Mouse (Mus musculus): ENCODE measurements around the gene H2-K1. TPM values are rescaled to one million over a fixed set of nuclear protein-coding genes. Genes with fewer than 3 reads are reported as not detected.

The H2-K1 gene
- polyA plus RNA-seq, 1 experiment from 2014 or later = 37.4 TPM

DNA sequence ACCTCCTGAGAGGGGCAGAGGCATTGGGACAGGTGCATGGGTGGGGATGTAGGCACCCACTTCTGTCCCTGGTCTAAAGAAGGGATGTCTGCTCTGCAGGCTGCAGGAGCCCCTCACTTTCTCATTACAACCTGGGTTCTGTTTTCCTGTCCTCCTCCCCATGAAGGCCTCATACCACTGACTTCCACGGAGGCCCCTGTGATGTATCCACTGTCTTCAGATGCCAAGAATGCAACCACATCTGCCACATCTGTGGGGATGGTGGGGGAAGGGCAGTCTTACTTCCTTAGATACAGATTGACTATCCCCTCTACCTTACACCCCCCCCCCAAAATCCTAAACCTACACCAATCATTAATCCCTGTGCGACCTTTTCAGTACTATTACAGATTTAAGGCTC lies 26.1 kb upstream of the H2-K1 start:
- Histone ChIP-seq H3K36me3 (peaks cover 34% of the 10 kb centered on the region), H3K4me3 (no peak overlapping the region; the same call in 1 of the 2 replicates), H3K4me1 (replicated peaks) (peaks cover 61% of the 10 kb centered on the region), H3K27me3 (no peaks in the 10 kb centered on the region), H3K27ac (no peak overlapping the region), H3K9ac (0 out of 2 replicates have a peak overlapping the region, but pooled peaks have one; percentile 6), H3K9me3 (replicated peaks) (no peaks in the 10 kb centered on the region), H3K4me2 (peak overlapping the region; percentile 92; the same call in 1 of the 2 replicates)
- no peak for ATAC-seq (replicated peaks; ENCODE audit: insufficient number of reproducible peaks, insufficient read depth, low FRiP score, low read depth)
- WGBS = 39% methylated on average over 2 of the region's 2 CpGs

DNA sequence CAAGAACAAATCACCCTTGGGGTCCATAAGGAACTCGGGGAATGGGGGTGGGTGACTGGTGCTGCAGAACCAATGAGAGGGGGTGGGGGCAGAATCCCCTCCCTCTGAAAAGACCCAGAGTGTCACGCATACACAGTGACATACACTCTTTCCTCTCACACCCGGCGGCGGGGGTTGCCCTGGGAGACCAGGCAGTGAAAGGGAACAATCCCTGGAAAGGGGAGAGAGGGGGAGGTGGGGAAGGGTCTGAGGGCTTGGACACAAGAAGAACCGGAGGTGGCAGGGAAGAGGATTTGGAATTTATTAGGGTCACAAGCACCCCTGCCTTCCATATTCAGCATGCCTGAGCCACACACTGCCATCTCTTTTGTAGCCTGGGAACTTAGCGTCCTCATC lies 25.6 kb upstream of the H2-K1 start:
- peak overlapping the region; percentile 92 for H3K4me2 ChIP-seq
- 0 out of 2 replicates have a peak overlapping the region, but pooled peaks have one; percentile 95 for H3K9ac ChIP-seq
- 26% methylated on average over 7 of the region's 7 CpGs for WGBS
- H3K27ac ChIP-seq = no peak overlapping the region
- H3K36me3 ChIP-seq = peaks cover 38% of the 10 kb centered on the region
- H3K4me3 ChIP-seq = peak overlapping the region; percentile 73; the same call in 1 of the 2 replicates
- no peaks in the 10 kb centered on the region for H3K9me3 ChIP-seq (replicated peaks)
- no peak for ATAC-seq (replicated peaks; ENCODE audit: insufficient number of reproducible peaks, insufficient read depth, low FRiP score, low read depth)
- H3K4me1 ChIP-seq (replicated peaks) = peaks cover 59% of the 10 kb centered on the region
- H3K27me3 ChIP-seq = no peaks in the 10 kb centered on the region

DNA sequence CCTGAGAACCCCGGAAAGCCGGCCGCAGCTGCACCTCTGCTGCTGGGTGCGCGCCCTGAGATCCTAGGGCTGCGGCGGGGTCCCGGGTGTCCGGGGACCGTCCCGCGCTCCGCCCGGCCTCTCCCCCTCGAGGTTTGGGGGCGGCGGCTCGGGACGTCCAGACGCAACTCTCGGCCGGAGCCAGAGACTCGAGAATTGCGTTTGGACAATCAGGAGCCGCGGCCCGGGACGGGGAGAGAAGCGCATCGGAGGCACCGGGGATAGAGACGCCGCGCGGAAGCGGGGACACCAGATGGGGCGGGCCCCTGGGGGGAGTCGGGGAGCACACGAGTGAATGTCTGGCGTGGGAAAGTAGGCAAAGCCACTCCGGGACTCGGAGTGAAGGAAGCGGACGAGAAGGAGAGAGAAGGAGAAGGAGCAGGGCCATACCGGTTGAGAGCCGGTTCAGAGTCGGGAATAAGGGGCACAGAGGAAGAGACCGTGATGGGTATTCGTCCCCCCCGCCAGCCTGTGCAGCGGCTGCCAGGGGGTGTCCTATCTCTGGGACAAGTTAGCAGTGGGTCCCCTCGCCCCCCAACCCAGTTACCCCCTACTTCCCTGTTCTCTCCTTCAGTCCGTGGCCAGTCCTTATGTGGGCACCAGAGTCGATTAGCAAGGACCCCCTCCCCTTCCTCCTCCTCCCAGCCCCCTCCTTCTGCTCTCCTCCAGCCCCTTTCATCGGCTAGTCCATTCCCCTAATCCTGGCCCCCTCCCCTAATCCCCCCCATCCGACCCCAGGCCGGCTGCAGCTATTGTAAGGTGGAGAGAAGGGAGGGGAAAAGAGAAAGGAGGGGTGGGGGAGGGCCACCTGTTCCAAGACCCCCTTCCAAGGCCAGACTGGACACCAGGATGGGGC lies 25.0 kb upstream of the H2-K1 start:
- Histone ChIP-seq H3K4me1 (replicated peaks) (peaks cover 53% of the 10 kb centered on the region), H3K4me3 (peak overlapping the region; percentile 73), H3K36me3 (peaks cover 38% of the 10 kb centered on the region), H3K4me2 (peak overlapping the region; percentile 92), H3K27ac (peak overlapping the region; percentile 94), H3K27me3 (no peaks in the 10 kb centered on the region), H3K9me3 (replicated peaks) (no peaks in the 10 kb centered on the region), H3K9ac (peak overlapping the region; percentile 95)
- WGBS = under 1% methylated on average over 57 of the region's 57 CpGs
- peak; percentile 7 for ATAC-seq (replicated peaks; ENCODE audit: insufficient number of reproducible peaks, insufficient read depth, low FRiP score, low read depth)

DNA sequence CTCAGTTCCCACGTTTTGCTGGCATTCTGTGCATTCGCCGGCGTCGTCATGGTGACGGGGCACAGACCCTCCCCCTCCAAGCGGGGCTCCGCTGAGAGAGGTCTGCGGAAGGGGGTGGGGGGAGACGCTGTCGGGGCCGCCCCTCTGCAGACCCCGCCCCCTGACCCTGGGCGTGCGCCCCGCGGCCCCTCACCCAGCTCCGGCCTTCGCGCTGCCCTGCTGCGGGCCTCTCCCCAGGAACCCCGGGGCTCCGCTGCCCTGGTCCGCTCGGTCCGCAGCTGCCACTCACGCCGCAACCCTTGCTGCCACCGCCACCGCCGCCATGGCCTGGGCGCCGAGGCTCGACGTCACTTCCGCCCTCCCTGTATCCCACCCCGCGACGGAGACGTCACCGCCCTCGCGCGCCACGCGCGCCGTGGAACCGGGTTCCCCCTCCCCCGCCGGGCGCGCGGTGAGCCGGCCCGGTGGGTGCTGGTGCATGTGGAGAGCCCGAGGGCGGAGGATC lies 24.2 kb upstream of the H2-K1 start, which contains the start of gene Ring1:
Ring1 (minus strand) TSS at position 364 of the 505 bp plus-strand sequence.
- ATAC-seq (replicated peaks; ENCODE audit: insufficient number of reproducible peaks, insufficient read depth, low FRiP score, low read depth) = peak; percentile 64
- WGBS = under 1% methylated on average over 53 of the region's 58 CpGs
- Histone ChIP-seq H3K9me3 (replicated peaks) (no peaks in the 10 kb centered on the region), H3K36me3 (peaks cover 30% of the 10 kb centered on the region), H3K27ac (peak within 1 kb of the TSS; percentile 94), H3K27me3 (no peaks in the 10 kb centered on the region), H3K4me2 (peak within 1 kb of the TSS; percentile 92), H3K4me3 (peak within 1 kb of the TSS; percentile 73), H3K4me1 (replicated peaks) (peaks cover 46% of the 10 kb centered on the region), H3K9ac (peak within 1 kb of the TSS; percentile 95)

DNA sequence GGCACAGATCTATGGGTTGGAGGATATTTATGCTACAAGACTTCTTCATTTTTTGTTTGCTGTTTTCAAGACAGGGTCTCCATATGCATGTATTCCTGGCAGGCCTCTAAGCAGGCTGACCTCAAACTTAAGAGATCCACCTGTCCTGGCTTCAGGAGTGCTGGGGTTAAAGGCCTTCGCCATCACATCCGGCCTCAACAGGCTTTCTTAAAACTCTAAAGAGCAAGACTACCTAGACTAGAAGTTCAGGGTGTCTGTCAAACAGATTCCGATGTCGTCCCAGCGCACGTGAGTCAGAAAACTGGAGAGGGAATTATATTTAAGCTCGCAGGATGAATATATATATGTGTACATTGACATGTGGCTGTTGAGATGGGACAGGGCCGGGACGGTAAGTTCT lies 23.5 kb upstream of the H2-K1 start:
- H3K36me3 ChIP-seq = peaks cover 24% of the 10 kb centered on the region
- H3K9ac ChIP-seq = peak overlapping the region; percentile 95
- peak overlapping the region; percentile 94 for H3K27ac ChIP-seq
- WGBS = 66% methylated on average over 9 of the region's 9 CpGs
- H3K9me3 ChIP-seq (replicated peaks) = no peaks in the 10 kb centered on the region; the same call in 1 of the 2 replicates
- H3K27me3 ChIP-seq = no peaks in the 10 kb centered on the region
- peak overlapping the region; percentile 73 for H3K4me3 ChIP-seq
- ATAC-seq (replicated peaks; ENCODE audit: insufficient number of reproducible peaks, insufficient read depth, low FRiP score, low read depth) = no peak
- peak overlapping the region; percentile 92 for H3K4me2 ChIP-seq
- H3K4me1 ChIP-seq (replicated peaks) = peaks cover 39% of the 10 kb centered on the region

DNA sequence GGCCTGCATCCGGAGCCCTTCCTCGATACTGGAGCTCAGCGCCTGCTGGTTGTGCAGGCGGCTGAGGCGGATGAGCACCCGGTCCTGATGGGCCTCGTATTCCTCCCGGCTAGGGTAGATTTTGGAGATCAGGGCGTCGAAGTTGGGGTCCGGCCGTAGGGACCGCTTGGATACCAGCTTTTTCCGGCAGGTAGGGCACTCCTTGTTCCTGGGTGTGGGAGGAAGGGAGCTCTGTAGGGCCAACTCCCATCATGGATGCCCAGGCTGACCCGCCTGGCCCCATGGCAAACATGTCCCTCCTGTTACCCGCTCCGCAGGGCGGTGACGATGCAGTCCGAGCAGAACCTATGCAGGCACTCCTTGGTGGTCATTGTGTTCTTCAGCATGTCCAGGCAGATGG lies 22.8 kb upstream of the H2-K1 start:
- ATAC-seq (replicated peaks; ENCODE audit: insufficient number of reproducible peaks, insufficient read depth, low FRiP score, low read depth) = no peak
- Histone ChIP-seq H3K9me3 (replicated peaks) (no peaks in the 10 kb centered on the region; the same call in 1 of the 2 replicates), H3K27me3 (no peaks in the 10 kb centered on the region), H3K27ac (no peak overlapping the region), H3K4me2 (no peak overlapping the region), H3K9ac (no peak overlapping the region), H3K4me3 (no peak overlapping the region), H3K36me3 (peaks cover 17% of the 10 kb centered on the region), H3K4me1 (replicated peaks) (peaks cover 32% of the 10 kb centered on the region)
- 96% methylated on average over 20 of the region's 20 CpGs for WGBS

DNA sequence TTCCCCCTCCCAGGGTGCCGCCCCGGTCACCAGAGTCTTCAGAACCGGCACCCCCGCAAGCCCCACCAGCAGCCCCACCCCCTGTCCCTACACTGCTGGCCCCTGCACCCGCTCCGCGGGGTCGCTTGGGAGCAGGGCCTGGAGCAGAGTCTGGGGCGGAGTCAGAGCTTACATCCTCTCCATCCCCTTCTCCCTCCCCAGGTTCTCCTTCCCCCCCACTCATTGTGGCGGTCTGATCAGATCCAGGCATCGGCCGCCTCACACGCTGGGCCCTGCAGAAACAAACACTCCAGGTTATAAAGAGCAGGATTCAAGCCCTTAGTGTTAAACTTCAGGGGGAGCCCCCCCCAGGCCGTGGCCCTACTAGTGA lies 22.3 kb upstream of the H2-K1 start:
- peaks cover 17% of the 10 kb centered on the region for H3K36me3 ChIP-seq
- 85% methylated on average over 14 of the region's 14 CpGs for WGBS
- H3K27ac ChIP-seq = no peak overlapping the region
- no peaks in the 10 kb centered on the region for H3K27me3 ChIP-seq
- H3K9me3 ChIP-seq (replicated peaks) = no peaks in the 10 kb centered on the region; the same call in 1 of the 2 replicates
- H3K4me2 ChIP-seq = no peak overlapping the region
- ATAC-seq (replicated peaks; ENCODE audit: insufficient number of reproducible peaks, insufficient read depth, low FRiP score, low read depth) = no peak
- no peak overlapping the region for H3K9ac ChIP-seq
- no peak overlapping the region for H3K4me3 ChIP-seq
- peaks cover 29% of the 10 kb centered on the region for H3K4me1 ChIP-seq (replicated peaks)

DNA sequence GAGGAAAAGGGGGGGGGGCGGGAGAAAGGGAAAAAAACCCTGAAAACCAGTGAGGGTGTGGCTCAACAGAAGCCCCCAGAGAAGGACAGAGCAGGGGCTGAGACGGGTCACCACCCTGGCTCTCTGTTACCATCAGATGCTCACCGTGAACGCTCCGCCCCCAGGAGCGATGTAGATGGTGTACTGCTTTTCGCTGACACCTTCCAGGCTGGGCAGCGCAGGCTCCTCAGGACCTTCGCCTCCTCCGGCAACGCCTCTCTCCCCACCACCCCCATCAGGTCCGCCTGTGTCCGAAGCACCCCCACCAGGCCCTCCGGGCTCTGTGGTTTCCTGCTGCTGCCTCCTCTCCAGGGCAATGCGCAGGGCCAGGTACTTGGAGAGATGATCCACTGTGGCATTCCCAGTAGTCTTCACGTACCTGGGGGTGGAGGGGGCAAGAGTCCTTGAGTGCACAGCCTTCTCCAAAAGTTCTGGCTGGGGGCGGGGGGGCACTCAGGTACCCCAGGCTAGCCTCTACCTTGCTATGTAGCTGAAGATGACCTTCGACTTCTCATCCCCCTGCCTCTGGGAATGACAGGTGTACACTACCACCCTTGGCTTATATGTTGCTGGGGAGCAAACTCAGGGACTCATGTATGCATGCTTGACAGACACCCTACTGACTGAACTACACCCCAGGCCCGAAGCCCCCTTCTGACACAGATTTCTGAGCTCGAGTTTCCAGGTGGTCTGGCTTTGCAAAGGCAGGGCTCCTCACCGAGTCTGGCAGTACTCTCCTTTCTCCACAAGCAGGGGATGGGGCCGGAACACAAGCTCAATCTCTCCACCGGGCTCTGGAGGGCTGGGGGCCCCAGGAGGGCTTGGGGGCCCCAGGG lies 21.6 kb upstream of the H2-K1 start:
- Histone ChIP-seq H3K4me3 (no peak overlapping the region), H3K27me3 (no peaks in the 10 kb centered on the region), H3K4me2 (no peak overlapping the region), H3K4me1 (replicated peaks) (peaks cover 23% of the 10 kb centered on the region), H3K36me3 (peaks cover 17% of the 10 kb centered on the region), H3K27ac (no peak overlapping the region), H3K9me3 (replicated peaks) (no peaks in the 10 kb centered on the region; the same call in 1 of the 2 replicates), H3K9ac (no peak overlapping the region)
- WGBS = 91% methylated on average over 23 of the region's 23 CpGs
- no peak for ATAC-seq (replicated peaks; ENCODE audit: insufficient number of reproducible peaks, insufficient read depth, low FRiP score, low read depth)

DNA sequence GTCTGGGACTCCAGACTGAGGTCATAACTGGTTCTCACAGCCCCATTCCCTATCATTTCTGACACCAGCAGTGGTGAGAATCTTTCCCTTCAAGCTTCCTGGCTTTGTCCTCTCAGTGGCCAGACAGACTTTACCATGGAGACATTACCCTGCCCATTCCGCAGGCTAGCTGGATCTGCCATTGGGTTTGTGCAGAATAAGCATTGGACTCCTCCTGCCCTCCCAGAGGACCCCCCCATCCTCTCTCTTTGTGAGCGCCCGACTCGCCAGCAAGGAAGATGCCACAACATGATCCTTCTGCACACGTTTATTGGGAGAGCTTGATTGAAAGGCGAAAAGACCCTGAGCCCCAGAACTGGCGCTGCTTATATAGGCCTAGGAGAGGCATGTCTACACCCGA lies 13.3 kb upstream of the H2-K1 start:
- Histone ChIP-seq H3K9me3 (replicated peaks) (no peaks in the 10 kb centered on the region), H3K36me3 (no peaks in the 10 kb centered on the region), H3K9ac (no peak overlapping the region), H3K4me2 (no peak overlapping the region), H3K4me3 (no peak overlapping the region), H3K27ac (no peak overlapping the region), H3K4me1 (replicated peaks) (no peaks in the 10 kb centered on the region), H3K27me3 (no peaks in the 10 kb centered on the region)
- ATAC-seq (replicated peaks; ENCODE audit: insufficient number of reproducible peaks, insufficient read depth, low FRiP score, low read depth) = no peak
- WGBS = 89% methylated on average over 8 of the region's 8 CpGs

DNA sequence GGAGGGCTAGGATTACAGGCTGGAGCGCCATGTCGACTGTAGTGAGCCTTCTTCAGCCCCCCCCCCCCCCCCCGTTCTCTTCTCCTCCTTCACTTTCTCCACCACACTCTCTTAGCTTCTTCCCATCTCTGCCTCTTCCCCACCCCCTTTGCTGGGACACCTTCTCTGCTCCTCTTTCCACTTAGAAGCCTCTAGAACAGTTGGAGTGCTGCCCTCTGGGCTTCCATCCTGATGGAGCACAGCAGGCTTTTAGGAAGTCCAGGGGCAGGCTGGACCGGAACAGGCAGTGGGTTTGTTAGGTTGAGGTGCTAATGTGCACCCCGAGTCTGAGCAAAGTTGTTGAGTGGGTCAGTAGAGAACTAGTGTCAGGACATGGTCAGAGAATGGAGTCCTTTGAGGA lies 10.0 kb upstream of the H2-K1 start:
- WGBS = 66% methylated on average over 5 of the region's 5 CpGs
- no peak for ATAC-seq (replicated peaks; ENCODE audit: insufficient number of reproducible peaks, insufficient read depth, low FRiP score, low read depth)
- Histone ChIP-seq H3K27me3 (no peaks in the 10 kb centered on the region), H3K36me3 (no peaks in the 10 kb centered on the region), H3K4me1 (replicated peaks) (no peaks in the 10 kb centered on the region), H3K4me2 (no peak overlapping the region), H3K9me3 (replicated peaks) (no peaks in the 10 kb centered on the region), H3K9ac (no peak overlapping the region), H3K27ac (no peak overlapping the region), H3K4me3 (no peak overlapping the region)

DNA sequence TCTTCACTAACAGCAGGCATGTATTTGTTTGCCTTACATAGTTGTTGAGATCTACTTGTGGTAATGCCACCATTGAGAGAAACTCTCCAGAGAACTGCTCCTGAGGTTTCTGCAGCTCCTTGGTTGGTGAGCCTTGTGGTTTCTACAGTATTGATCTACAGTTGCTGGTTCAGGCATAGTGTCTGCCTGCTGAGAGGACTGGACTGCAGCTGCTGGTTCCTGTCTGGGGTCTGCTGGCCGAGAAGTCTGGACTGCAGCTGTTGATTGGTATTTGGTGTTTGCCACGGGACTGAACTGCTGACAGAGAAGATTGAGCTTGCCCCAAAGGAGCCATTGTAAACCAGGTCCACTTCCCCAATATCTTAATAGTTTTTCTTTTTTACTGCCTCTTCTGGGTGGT lies 6.4 kb upstream of the H2-K1 start:
- H3K9me3 ChIP-seq (replicated peaks) = no peaks in the 10 kb centered on the region
- H3K27me3 ChIP-seq = peaks cover 9% of the 10 kb centered on the region
- WGBS = 32% methylated on average over 2 of the region's 2 CpGs
- H3K9ac ChIP-seq = no peak overlapping the region
- no peak for ATAC-seq (replicated peaks; ENCODE audit: insufficient number of reproducible peaks, insufficient read depth, low FRiP score, low read depth)
- H3K36me3 ChIP-seq = no peaks in the 10 kb centered on the region
- H3K4me1 ChIP-seq (replicated peaks) = no peaks in the 10 kb centered on the region
- no peak overlapping the region for H3K4me3 ChIP-seq
- H3K4me2 ChIP-seq = no peak overlapping the region
- H3K27ac ChIP-seq = no peak overlapping the region

Measured in heart, embryonic 15.5 days (tissue).